Mouse (Mus musculus): ENCODE measurements at regions not wholly inside any gene's neighbourhood (a gene's known extent, or its start where the extent isn't known, plus 50 kb on each side); places are given as distances from the start of the nearest gene placed in this dataset.

DNA sequence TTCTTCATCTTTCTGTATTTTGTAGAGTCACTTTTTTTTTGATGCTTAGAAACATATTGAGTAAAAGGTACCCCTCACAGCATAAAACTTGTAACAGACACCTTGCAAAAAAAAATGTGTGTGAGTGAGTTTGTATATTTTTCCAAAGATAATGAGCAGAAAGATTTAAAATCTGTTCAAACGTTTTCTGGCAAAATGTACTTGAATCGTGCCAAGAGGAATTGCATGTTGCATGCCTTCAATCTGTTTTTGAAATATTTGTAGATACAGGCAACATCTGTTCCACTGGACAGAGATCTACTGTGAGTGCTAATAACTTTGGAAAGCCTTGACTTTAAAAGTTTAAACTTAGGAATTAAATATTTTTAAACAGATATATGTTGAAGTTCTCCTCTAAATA is 143.5 kb upstream of the Ube2e3 start:
- ChIA-PET POLR2A (no interaction called here), CTCF (no interaction called here)
- no peak for DNase-seq (ENCODE audit: low read depth, low spot score)
- ATAC-seq = no peak
- in situ Hi-C loops (cut with MboI; ENCODE audit: low pct_unique_long_range_greater_than_20kb) = no loop called here
- H3K27me3 ChIP-seq = no peaks in the 10 kb centered on the region
- TF ChIP-seq CTCF (IDR thresholded peaks at IDR 0.05) = no peak

DNA sequence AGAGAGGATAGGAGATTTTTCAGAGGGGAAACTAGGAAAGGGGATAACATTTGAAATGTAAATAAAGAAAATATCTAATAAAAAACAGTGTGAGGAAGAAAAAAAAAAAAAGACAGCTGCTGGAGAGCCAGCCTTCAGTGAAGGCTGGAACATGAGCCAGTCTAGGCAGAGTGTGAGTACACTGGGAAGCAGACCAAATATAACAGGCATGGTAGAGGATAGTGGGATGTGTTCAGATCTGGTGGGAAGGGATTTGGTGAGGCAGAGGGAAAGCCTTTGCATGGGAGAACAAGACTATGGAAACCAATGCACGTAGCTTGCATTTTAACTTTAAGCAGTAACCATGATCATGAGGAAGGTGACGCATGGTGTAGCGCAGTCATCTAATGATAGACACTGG is 144.5 kb upstream of the Ube2e3 start:
- ChIA-PET POLR2A (no interaction called here), CTCF (no interaction called here)
- TF ChIP-seq CTCF (IDR thresholded peaks at IDR 0.05) = no peak
- no peak for ATAC-seq
- in situ Hi-C loops (cut with MboI; ENCODE audit: low pct_unique_long_range_greater_than_20kb) = no loop called here
- no peaks in the 10 kb centered on the region for H3K27me3 ChIP-seq
- DNase-seq (ENCODE audit: low read depth, low spot score) = no peak

GRCm38 (mm10) chr2:78722739-78723138 is 145.2 kb upstream of the Ube2e3 start:
- POLR2A ChIA-PET = no interaction called here
- TF ChIP-seq CTCF (IDR thresholded peaks at IDR 0.05) = no peak
- CTCF ChIA-PET = no interaction called here
- in situ Hi-C loops (cut with MboI; ENCODE audit: low pct_unique_long_range_greater_than_20kb) = no loop called here
- ATAC-seq = no peak
- H3K27me3 ChIP-seq = no peaks in the 10 kb centered on the region
- DNase-seq (ENCODE audit: low read depth, low spot score) = no peak

DNA sequence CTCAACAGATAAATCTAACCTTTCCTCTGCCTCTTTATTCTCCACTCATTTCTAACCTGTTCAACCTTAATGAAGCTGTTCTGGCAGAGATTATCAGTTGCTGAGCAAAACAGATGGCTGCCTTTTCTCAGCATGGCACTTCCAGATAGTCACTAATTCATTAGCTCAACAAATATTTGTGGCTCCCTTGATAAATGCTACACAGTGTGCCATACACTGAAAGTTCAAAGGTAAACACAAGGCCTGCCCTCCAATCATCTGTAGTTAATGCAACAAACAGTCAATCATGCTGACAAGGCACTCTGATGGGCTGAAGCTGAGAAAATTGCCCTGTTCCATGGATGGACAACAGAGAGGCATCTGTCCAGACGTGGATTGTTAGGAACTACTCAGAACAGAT is 149.4 kb upstream of the Ube2e3 start:
- ChIA-PET CTCF (interaction anchor here (1.2 kb wide), 2 partner anchors 9 to 55 kb away, joined by 3 read pairs; no protein-coding TSS in a partner anchor), POLR2A (no interaction called here)
- in situ Hi-C loops (cut with MboI; ENCODE audit: low pct_unique_long_range_greater_than_20kb) = no loop called here
- no peaks in the 10 kb centered on the region for H3K27me3 ChIP-seq
- no peak for TF ChIP-seq CTCF (IDR thresholded peaks at IDR 0.05)
- ATAC-seq = no peak
- no peak for DNase-seq (ENCODE audit: low read depth, low spot score)

DNA sequence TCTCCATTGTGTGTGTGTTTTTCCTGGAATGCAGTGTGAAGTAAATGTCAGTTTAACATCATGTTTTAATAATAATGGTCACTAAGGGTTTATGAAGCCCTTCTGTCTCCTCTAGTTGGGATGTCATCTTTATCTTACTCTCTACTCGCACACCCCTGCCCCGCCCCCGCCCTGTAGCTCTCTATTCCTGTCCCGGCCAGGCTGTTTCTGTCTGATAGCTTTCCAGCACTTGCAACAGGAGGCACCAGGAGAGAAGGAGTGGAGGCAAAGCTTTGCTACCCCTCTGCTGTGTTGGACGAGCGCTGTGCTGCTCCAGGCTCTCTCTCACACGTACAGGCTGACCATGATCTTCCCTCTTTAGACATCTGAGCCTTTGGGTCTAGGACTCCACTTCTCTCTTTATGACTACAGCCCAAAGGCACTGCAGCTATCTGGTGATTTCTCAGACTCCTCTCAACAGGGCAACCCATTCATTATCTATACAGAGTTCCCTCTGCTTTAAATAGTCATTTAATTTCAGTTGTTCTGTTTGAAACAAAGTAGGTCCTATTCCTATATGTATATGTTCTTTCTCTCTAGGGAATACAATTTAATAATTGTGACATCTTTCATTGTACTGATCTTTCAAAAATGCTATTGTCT is 151.6 kb upstream of the Ube2e3 start:
- ChIA-PET POLR2A (no interaction called here), CTCF (no interaction called here)
- no peaks in the 10 kb centered on the region for H3K27me3 ChIP-seq
- TF ChIP-seq CTCF (IDR thresholded peaks at IDR 0.05) = no peak
- ATAC-seq = no peak
- in situ Hi-C loops (cut with MboI; ENCODE audit: low pct_unique_long_range_greater_than_20kb) = no loop called here
- no peak for DNase-seq (ENCODE audit: low read depth, low spot score)

GRCm38 (mm10) chr2:78694851-78695250 is 173.1 kb upstream of the Ube2e3 start:
- POLR2A ChIA-PET = no interaction called here
- CTCF ChIA-PET = no interaction called here
- DNase-seq (ENCODE audit: low read depth, low spot score) (no peak), ATAC-seq (no peak)
- no peaks in the 10 kb centered on the region for H3K27me3 ChIP-seq
- TF ChIP-seq CTCF (IDR thresholded peaks at IDR 0.05) = no peak
- in situ Hi-C loops (cut with MboI; ENCODE audit: low pct_unique_long_range_greater_than_20kb) = no loop called here

GRCm38 (mm10) chr2:78656668-78657067 is 211.3 kb upstream of the Ube2e3 start:
- in situ Hi-C loops (cut with MboI; ENCODE audit: low pct_unique_long_range_greater_than_20kb) = no loop called here

GRCm38 (mm10) chr2:78655156-78655855 is 212.6 kb upstream of the Ube2e3 start:
- DNase-seq (ENCODE audit: low read depth, low spot score) = peak; percentile 7
- in situ Hi-C loops (cut with MboI; ENCODE audit: low pct_unique_long_range_greater_than_20kb) = no loop called here
- ChIA-PET POLR2A (no interaction called here), CTCF (no interaction called here)
- H3K27me3 ChIP-seq = no peaks in the 10 kb centered on the region
- peak; percentile 47 for ATAC-seq
- TF ChIP-seq CTCF (IDR thresholded peaks at IDR 0.05) = no peak

More at GRCm38 (mm10) chr2:78656668-78657067, 211.3 kb upstream of the Ube2e3 start:
- TF ChIP-seq CTCF (IDR thresholded peaks at IDR 0.05) = no peak
- ChIA-PET POLR2A (no interaction called here), CTCF (no interaction called here)
- H3K27me3 ChIP-seq = no peaks in the 10 kb centered on the region
- DNase-seq (ENCODE audit: low read depth, low spot score) (no peak), ATAC-seq (no peak)

DNA sequence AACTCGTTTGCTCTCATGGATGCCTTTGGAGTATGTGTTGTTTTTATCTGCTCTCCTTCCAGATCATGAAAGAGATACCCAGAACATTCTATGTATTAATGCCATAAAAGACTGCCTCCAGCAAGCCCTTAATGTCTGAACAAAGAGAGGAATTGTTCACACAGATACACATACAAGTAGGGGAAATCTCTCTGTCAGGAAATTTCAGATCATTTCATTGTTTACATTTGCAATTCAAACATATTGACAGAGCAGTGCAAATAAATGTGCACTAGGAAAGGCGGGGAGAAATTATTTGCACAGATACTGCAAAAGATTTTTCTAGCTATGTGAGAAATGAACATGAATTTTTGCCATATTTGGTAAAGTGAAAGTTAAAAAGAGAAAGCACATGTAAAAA is 216.4 kb upstream of the Ube2e3 start:
- ChIA-PET POLR2A (no interaction called here), CTCF (no interaction called here)

DNA sequence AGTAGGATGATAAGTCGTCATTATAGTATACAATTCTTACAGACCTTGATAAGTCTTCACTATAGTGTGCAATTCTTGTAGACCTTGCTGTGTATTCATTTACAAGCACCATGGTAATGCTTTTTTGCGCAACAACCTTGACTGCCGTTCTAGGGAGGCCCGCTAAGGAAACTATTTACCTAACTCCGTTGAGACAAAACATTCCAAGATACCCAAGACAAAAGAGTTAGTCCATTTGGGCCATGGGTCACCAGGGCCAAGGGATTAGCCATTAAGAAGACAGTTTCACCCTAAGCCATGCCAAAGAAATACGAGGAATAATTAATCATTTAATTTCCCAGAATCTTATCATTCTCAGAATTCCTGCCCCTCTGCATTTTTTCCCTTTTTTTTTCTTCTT is 227.6 kb upstream of the Ube2e3 start:
- in situ Hi-C loops (cut with MboI; ENCODE audit: low pct_unique_long_range_greater_than_20kb) = no loop called here
- no peaks in the 10 kb centered on the region for H3K27me3 ChIP-seq
- no peak for TF ChIP-seq CTCF (IDR thresholded peaks at IDR 0.05)
- DNase-seq (ENCODE audit: low read depth, low spot score) (no peak), ATAC-seq (no peak)
- POLR2A ChIA-PET = no interaction called here
- CTCF ChIA-PET = no interaction called here

More for the DNA sequence above, 216.4 kb upstream of the Ube2e3 start:
- H3K27me3 ChIP-seq = no peaks in the 10 kb centered on the region
- in situ Hi-C loops (cut with MboI; ENCODE audit: low pct_unique_long_range_greater_than_20kb) = no loop called here
- DNase-seq (ENCODE audit: low read depth, low spot score) = no peak
- ATAC-seq = no peak
- no peak for TF ChIP-seq CTCF (IDR thresholded peaks at IDR 0.05)

DNA sequence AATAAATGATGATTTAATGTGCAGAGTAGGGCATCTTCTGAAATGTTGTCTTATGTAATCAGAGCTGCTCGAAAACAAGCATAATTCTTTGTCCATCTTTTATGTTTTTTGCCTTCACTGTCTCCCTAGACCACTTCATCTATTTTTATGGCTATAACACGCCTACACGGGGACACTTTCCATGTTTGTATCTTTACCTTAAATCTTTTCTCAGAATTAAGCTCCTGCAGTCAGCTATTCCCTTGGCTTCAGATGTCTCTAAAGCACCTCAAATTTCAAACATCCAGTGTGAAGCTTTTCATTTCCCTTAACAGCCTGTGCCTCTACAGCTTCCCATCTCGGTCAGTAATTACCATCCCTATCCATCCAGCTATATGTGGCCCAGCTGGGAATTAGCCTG is 242.7 kb upstream of the Ube2e3 start:
- DNase-seq (ENCODE audit: low read depth, low spot score) (no peak), ATAC-seq (no peak)
- in situ Hi-C loops (cut with MboI; ENCODE audit: low pct_unique_long_range_greater_than_20kb) = no loop called here
- no peak for TF ChIP-seq CTCF (IDR thresholded peaks at IDR 0.05)
- POLR2A ChIA-PET = no interaction called here
- no peaks in the 10 kb centered on the region for H3K27me3 ChIP-seq
- CTCF ChIA-PET = interaction anchor here (1.1 to 2.3 kb wide), 2 partner anchors 10 to 20 kb away, joined by 3 to 9 read pairs; no protein-coding TSS in a partner anchor

DNA sequence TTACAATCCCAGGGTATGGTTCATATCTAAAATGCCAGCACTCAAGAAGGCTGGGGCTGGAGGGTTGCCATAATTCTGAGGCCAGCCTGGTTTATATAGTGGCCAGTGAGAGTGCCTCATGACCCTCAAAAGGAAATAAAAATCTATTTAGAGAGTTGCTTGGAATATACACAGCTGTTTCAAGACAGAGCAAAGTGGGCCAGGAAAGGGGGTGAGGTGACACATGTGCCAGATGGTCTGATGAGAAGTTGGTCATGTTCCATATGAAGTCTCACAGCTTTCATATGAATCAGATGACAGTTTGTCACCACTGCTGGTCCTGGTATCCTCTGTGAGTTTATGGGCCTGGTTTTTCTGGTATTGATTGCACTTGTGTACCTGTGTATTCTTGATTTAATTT is 261.5 kb upstream of the Ube2e3 start:
- TF ChIP-seq CTCF (IDR thresholded peaks at IDR 0.05) = no peak
- in situ Hi-C loops (cut with MboI; ENCODE audit: low pct_unique_long_range_greater_than_20kb) = no loop called here
- no peaks in the 10 kb centered on the region for H3K27me3 ChIP-seq
- CTCF ChIA-PET = interaction anchor here (1.2 kb wide), 1 partner anchor 31 kb away, joined by 3 read pairs; no protein-coding TSS in a partner anchor
- no peak for ATAC-seq
- no peak for DNase-seq (ENCODE audit: low read depth, low spot score)
- POLR2A ChIA-PET = no interaction called here
